Mouse (Mus musculus) adrenal gland, adult 2 months (tissue): ENCODE measurements around the gene Lamp2. TPM values are rescaled to one million over a fixed set of nuclear protein-coding genes. Genes with fewer than 3 reads are reported as not detected.
"Not testable (repeated sequence)": the region's sequence is repeated elsewhere in the genome, so short reads cannot be mapped to it uniquely, and the experiment has no call there.

Experiments used
- DNase-seq: peaks from one replicate; pipeline ENCODE4 v3.0.0; 2021
- polyA plus RNA-seq: library from polyadenylated mRNA; depleted of rRNA; stranded (reverse); fragments of >200 nt; gene quantifications from 2 replicates; pipeline ENCODE4 v1.2.3, GENCODE M21; 2012; rRNA removed
- total RNA-seq, 2 experiments: library from RNA; stranded (reverse); gene quantifications; 2 replicates each; pipeline ENCODE4 v1.2.3; 2021

Gene Lamp2
- total and polyA plus RNA-seq, 3 experiments = 32.0 to 266 (median 264) TPM

- peak; percentile 63 for DNase-seq
Observed at GRCm38 (mm10) chrX:38428818-38429440, 27.3 kb downstream of the Lamp2 start.

- peak; percentile 30 for DNase-seq
Observed at GRCm38 (mm10) chrX:38426043-38426442, 30.2 kb downstream of the Lamp2 start.

- peak; percentile 17 for DNase-seq
Observed at GRCm38 (mm10) chrX:38423096-38423495, 33.2 kb downstream of the Lamp2 start.

- peak; percentile 29 for DNase-seq
Observed at GRCm38 (mm10) chrX:38422396-38422795, 33.9 kb downstream of the Lamp2 start.

- no peak for DNase-seq
Observed at GRCm38 (mm10) chrX:38403879-38404278, 52.4 kb downstream of the Lamp2 start.

- no peak for DNase-seq
Observed at GRCm38 (mm10) chrX:38402981-38403380, 53.3 kb downstream of the Lamp2 start.

- peak; percentile 12 for DNase-seq
Observed at GRCm38 (mm10) chrX:38402004-38402403, 54.2 kb downstream of the Lamp2 start.

- DNase-seq = no peak
Observed at GRCm38 (mm10) chrX:38400616-38401015, 55.6 kb downstream of the Lamp2 start.

- no peak for DNase-seq
Observed at GRCm38 (mm10) chrX:38399671-38400070, 56.6 kb downstream of the Lamp2 start.

GRCm38 (mm10) chrX:38373169-38373568, 83.1 kb downstream of the Lamp2 start:
- DNase-seq = not testable (repeated sequence)

GRCm38 (mm10) chrX:38364621-38365020, 91.6 kb downstream of the Lamp2 start:
- DNase-seq = peak; percentile 37

GRCm38 (mm10) chrX:38362016-38362415, 94.2 kb downstream of the Lamp2 start:
- no peak for DNase-seq

Other genes with a start within 250 kb of the Lamp2 start
- gene Tmem255a, start 204.0 kb downstream of the Lamp2 start, total RNA-seq = 10 to 100 TPM; 22.3 to 32.6 TPM
- gene Tmem255a, start 204.0 kb downstream of the Lamp2 start, polyA plus RNA-seq = 9.1 and 16.4 TPM in 2 replicates
- gene Atp1b4, start 140.3 kb downstream of the Lamp2 start, total RNA-seq = not detected
- not detected in 2 replicates for gene Atp1b4, start 140.3 kb downstream of the Lamp2 start, polyA plus RNA-seq
- gene Cul4b, start 119.7 kb upstream of the Lamp2 start, total RNA-seq = 10 to 100 TPM; 34.9 to 39.0 TPM
- 3.2 TPM in 2 replicates for gene Cul4b, start 119.7 kb upstream of the Lamp2 start, polyA plus RNA-seq
- 10 to 100 TPM; 74.4 to 74.8 TPM for gene Mcts1, start 144.1 kb upstream of the Lamp2 start, total RNA-seq
- gene Mcts1, start 144.1 kb upstream of the Lamp2 start, polyA plus RNA-seq = 2.5 and 3.1 TPM in 2 replicates
- 10 to 100 TPM; 26.6 to 27.3 TPM for gene C1galt1c1, start 178.6 kb upstream of the Lamp2 start, total RNA-seq
- gene C1galt1c1, start 178.6 kb upstream of the Lamp2 start, polyA plus RNA-seq = 0.90 and 0.98 TPM in 2 replicates